Mouse (Mus musculus): ENCODE results near the gene Acsbg1.

The Acsbg1 gene

DNA sequence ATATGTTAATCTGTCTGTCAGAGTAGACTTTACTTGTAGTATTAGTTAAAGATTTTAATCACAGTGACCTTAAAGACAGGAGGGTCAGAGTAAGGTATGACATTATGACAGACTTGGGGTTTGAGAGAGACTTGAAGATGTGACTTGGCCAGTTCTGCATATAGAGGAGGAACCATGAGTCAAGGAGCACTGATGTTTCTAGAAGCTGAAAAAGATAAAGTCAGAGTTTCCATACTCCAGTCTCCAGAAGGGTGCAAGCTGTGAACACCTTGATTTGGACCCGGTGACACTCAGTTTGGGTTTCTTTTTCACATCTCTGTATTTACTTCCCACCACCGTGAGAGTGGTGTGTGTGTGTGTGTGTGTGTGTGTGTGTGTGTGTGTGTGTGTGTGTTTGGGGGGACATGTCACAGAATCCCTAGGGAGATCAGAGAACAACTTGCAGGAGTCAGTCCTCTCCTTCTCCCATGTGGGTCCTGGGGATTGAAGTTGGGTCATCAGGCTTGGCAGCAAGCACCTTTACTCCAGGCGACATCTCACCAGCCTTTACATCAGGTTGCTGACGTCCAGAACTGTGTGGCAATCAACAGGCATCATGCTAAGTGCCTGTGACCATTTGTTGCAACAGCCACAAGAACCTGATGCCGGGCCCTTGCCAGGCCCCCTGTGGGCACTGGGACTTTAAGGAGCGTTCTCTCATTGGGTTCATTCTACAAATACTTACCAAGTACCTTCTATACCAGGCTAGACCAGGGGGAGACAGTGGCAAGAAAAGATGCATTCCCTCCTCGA lies 22.3 kb upstream of the Acsbg1 start:
- ChIA-PET POLR2A (no interaction called here), CTCF (no interaction called here)

DNA sequence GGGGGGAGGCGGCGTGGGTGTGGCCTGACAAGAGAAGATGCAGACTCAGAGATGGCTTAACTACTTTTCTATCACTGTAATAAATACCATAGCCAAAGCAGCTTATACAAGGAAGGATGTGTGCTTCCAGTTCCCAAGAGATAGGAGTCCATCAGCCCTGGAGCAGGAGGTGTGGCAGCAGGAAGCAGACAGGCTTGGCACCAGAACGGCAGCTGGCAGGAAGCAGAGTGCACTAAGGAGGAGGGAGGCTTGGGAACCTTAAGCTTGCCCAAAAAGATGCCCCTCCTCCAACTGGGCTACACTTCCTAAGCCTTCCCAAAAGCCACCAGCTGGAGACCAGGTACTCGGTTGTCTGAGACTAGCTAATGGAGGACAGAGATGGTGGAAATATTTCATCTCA lies 21.2 kb upstream of the Acsbg1 start:
- POLR2A ChIA-PET, result no interaction called here
- CTCF ChIA-PET, result interaction anchor here in 1 of 4 experiments (0.9 kb wide), 1 partner anchor 56 kb away, joined by 3 read pairs; no protein-coding TSS in a partner anchor

DNA sequence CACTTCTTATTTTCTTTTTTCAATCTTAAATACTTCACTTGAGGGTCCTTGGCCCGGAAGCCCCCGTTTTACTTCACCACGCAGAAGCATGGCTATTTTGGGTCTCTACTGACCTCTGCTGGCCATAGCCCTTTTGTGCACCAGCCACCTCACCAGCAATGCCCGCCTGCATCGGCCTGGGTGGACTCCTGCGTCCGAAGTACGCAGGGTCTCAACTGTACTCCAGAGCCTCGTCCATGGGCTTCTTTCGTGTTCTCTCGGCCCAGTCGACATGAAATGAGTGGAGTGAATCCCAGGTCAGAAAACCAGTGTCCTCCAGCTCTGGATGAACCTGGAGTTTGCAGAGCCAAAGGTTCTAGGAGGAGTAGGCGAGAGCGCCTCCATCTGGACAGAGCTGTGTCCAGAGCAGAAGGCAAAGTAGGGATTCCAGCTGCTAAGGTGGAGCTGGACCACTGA lies 14.9 kb upstream of the Acsbg1 start:
- ChIA-PET CTCF (interaction anchor here (0.5 to 3.2 kb wide), 73 partner anchors 9 to 478 kb away, joined by 3 to 26 read pairs (median 4); partner anchors contain the start of genes Dnaja4 (in 2 of the 4), Wdr61 (in 2 of the 4), AY074887 (in 1 of the 4) and Hykk (in 1 of the 4)), POLR2A (interaction anchor here in 2 of 4 experiments (0.7 to 1.6 kb wide), 4 partner anchors 10 to 187 kb away, joined by 3 to 4 read pairs (median 3); partner anchors contain the start of gene Ireb2 (in 1 of the 2))

DNA sequence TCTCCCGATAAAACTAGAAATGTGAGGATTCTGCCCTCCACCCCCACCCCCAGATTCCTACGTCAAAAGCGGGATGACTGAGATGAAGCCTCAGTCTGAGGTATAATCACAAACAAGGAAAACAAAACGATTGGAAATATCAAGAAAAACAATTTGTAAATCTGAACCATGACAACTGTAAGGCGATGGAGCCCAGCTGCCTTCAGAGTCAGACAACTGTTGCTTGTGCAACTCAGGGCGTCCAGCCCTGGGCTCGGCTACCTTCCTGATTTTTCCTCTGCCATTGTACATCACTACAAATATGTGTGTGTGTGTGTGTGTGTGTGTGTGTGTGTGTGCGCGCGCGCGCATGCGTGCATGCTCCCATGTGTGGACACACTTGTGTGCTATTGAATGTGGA lies 12.2 kb upstream of the Acsbg1 start:
- CTCF ChIA-PET, result interaction anchor here in 3 of 4 experiments (0.6 to 1.0 kb wide), 3 partner anchors 60 to 293 kb away, joined by 3 to 4 read pairs (median 3); no protein-coding TSS in a partner anchor

DNA sequence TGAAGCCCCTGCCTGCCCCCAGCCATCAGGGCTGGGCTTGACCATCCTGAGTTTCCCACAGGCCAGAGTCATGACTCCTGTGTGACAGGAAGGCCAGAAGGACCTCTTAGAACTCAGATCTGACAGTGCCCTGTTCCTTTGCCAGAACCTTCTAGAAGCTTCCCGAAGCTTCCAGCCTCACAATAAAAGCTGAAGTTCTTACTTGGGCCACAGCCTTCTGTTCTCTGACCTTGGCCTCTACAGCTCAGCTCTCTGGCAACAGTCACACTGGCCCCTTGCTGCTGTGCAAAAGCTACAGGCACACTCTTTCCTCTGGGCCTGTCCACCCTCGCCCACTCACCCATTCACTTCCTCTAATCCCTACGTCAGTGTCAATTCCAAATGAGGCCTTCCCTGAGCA lies 10.3 kb upstream of the Acsbg1 start:
- POLR2A ChIA-PET, result interaction anchor here in 1 of 4 experiments (0.5 to 1.1 kb wide), 3 partner anchors 33 to 1104 kb away, joined by 3 to 5 read pairs (median 4); no protein-coding TSS in a partner anchor
- CTCF ChIA-PET, result interaction anchor here in 2 of 4 experiments (1.0 to 1.9 kb wide), 2 partner anchors 58 kb away, joined by 3 to 4 read pairs; no protein-coding TSS in a partner anchor

More for the DNA sequence above, 12.2 kb upstream of the Acsbg1 start:
- POLR2A ChIA-PET, result no interaction called here

DNA sequence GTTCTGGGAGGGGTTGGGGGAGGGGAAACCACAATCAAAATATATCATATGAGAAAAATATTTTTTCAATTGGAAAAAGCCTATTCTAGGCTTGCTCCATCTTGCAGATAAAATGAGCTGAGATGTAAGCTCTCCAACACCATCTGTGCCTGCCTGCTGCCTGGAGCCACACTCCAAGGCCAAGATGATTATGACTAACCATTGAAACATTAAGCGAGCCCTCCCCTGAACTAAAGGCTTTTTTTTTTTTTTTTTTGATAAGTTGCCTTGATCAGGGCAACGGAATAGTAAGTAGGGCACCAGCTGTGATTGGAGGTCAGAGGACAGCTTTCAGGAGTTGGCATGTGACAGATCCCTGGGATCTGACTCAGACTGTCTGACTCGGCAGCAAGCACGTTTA lies 6.8 kb upstream of the Acsbg1 start:
- CTCF ChIA-PET, result interaction anchor here in 2 of 4 experiments (0.6 to 2.1 kb wide), 3 partner anchors 8 to 1414 kb away, joined by 4 to 5 read pairs (median 5); no protein-coding TSS in a partner anchor

DNA sequence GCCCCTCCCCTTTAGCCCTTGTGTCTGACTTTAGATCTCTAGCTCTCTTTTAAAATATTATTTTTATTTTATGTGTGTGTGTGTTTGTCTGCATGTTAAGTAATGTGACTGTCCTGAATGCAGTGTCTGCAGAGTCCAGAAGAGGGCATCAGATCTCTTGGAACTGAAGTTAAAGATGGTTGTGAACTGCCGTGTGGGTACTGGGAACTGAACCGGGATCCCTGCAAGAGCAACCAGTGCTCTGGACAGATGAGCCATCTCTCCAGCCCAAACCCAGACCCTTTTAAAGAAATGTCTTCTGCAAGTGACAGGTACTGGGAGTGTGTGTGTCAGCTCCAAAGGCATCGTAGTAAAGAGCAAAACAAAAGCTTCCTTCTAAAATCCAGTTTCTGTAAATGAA lies 4.4 kb upstream of the Acsbg1 start:
- ChIA-PET POLR2A (interaction anchor here in 1 of 4 experiments (0.6 kb wide), 1 partner anchor 225 kb away, joined by 3 read pairs; no protein-coding TSS in a partner anchor), CTCF (interaction anchor here in 2 of 4 experiments (0.6 to 2.0 kb wide), 4 partner anchors 11 to 321 kb away, joined by 3 to 8 read pairs (median 4); no protein-coding TSS in a partner anchor)

More for the DNA sequence above, 6.8 kb upstream of the Acsbg1 start:
- POLR2A ChIA-PET, result no interaction called here

DNA sequence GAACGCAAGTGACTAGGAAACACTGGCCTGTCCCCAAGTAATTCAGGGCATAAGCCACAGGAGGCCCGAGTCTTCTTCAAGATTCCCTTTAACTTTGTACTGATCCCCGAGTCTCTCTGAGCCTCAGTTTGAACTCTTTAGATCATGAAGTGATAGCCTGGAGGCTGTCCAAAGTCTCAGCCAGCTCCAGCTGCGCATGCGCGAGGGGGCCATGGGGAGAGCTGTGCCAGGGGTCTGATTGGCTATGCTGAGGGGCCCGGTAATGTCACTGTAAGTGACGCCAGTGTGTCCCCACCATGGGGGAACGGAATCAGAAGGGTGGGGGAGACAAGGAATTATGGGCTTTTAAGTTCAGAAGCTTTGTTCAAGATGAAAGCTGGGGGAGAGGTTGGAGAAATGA lies 2.7 kb upstream of the Acsbg1 start:
- ChIA-PET CTCF (interaction anchor here in 3 of 4 experiments (0.6 to 2.0 kb wide), 6 partner anchors 12 to 470 kb away, joined by 3 to 8 read pairs (median 3); no protein-coding TSS in a partner anchor), POLR2A (interaction anchor here in 2 of 4 experiments (1.0 to 1.3 kb wide), 2 partner anchors 13 to 156 kb away, joined by 3 read pairs; no protein-coding TSS in a partner anchor)

DNA sequence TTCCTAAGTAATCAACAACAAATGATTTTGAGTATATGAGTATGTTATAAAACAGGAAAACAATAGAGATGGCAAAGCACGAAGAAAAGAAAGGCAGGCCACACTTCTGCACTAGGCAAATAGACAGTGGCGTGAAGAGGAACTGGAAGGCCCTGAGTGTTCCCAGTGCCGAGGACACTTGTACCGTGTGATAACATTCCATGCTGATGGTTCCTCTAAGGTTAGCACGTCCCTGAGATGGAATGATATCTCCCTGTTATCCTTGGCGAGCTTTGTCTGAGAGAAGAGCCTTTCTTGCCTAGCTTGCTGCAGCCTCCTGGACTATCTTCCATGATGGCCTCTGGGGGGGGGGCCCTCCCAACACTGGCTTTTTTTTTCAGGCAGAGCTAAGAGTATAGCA lies 2.9 kb downstream of the Acsbg1 start:
- CTCF ChIA-PET, result no interaction called here
- POLR2A ChIA-PET, result no interaction called here

DNA sequence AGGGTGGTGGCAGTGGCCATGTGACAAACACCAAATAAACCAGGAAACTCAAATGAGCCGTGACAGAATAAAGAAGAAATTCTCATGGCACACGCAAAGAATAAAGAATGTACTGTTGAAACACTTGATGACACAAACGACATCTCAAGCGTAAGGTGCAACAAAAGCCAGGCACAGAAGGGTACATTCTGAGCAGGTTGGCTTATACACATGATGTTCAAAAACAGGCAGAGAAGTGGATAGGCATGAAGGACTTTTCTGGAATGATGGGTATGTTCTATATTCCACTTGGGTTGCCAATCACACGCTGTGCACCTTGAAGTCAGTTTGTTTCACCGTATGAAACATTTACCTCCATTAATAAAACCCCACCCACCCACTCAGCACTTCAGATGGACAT lies 5.3 kb downstream of the Acsbg1 start:
- ChIA-PET POLR2A (no interaction called here), CTCF (no interaction called here)

DNA sequence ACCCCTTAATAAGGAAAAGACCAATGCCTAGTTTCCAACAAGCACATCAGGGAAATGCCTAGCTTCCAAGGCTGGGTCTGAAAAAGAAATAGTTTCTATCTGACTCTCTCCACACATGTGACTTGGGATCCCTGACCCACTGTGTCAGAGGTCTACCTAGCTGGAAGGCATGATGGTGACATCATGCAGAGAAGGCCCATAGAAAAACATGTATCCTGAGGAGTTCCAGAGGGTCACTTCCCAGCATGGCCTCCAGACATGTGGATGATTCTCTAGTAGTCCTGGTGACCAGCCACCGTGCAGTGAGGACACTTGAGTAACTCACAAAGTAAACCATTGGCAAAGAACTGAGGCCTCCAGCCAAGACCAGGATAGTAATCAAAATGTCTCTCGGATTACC lies 5.8 kb downstream of the Acsbg1 start:
- ChIA-PET POLR2A (no interaction called here), CTCF (no interaction called here)

DNA sequence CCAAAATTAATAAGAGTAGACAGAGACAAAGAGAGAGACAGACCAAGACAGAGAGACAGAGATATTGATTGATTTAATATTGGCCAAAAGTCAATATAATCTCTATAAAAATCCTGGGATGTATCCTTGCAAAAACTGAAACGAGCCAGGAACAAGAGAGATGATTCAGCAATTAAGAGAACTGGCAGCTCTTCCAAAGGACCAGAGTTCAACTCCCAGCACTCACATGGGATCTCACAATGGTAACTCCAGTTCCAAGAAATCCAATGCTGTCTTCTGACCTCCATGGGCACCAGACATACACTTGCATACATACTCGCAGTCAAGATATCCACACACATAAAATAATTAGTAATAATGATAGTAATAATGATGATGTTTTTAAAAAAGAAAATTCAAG lies 8.9 kb downstream of the Acsbg1 start:
- ChIA-PET POLR2A (no interaction called here), CTCF (interaction anchor here in 1 of 4 experiments (0.6 kb wide), 1 partner anchor 48 kb away, joined by 7 read pairs; no protein-coding TSS in a partner anchor)

DNA sequence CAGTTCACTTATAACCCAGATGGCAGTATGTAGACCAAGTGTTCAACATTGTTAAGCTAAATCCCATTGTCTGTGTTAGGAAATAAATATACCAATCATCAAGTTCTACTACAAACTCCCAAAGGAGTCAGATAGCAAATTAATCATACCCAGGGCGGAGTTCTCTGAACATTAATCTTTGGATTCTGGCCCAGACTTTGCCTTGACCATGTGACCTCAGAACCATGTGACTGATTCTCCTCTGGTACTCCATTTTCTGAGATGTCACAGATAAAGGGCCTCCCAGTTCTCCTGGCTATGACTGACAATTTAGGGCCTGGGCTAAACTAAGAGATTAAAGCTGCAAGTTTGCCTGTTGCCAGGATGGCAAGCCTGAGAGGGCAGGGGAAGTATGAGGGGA lies 12.3 kb downstream of the Acsbg1 start:
- ChIA-PET CTCF (interaction anchor here in 2 of 4 experiments (0.6 to 1.8 kb wide), 2 partner anchors 28 to 500 kb away, joined by 4 read pairs; no protein-coding TSS in a partner anchor), POLR2A (interaction anchor here in 1 of 4 experiments (1.6 kb wide), 1 partner anchor 30 kb away, joined by 3 read pairs; no protein-coding TSS in a partner anchor)

DNA sequence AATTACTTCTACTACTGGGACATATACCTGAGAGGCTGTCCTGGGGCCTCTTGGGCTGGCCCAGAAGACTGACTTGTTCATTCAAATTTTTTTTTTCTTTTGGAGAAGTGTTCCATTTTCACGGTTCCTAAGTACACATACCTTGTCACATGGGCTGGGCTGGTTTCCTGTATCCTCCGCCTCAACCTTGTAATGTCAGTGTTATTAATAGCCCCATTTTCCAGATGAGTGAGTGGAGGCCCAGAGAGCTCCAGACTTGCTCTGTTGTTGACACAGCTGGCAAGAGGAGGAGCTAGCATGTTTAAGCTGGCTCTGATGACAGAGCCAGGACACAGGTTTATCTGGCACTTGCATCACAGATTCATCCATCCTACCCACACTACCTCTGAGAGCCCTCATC lies 14.2 kb downstream of the Acsbg1 start:
- ChIA-PET POLR2A (interaction anchor here in 1 of 4 experiments (1.6 kb wide), 1 partner anchor 28 kb away, joined by 3 read pairs; no protein-coding TSS in a partner anchor), CTCF (interaction anchor here in 1 of 4 experiments (0.7 kb wide), 1 partner anchor 331 kb away, joined by 3 read pairs; no protein-coding TSS in a partner anchor)

DNA sequence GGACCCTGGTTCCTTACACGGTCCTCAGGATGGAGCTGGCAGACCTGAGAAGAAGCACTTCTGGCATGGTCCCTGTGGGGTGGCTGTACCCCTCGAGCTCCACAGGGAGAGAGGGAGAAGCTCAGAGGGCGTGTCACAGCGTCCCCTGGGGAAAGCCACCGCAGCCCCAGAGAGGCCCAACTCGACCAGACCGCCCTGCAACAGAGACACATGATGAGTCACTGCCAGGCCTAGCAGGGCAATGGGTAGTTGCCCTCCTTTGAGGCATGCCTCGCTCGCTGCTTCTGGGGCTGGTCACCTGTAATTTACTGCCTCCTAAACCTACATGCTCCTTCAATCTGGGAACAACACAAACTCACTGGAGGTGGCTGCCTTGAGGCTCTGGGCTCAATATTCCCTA lies 15.4 kb downstream of the Acsbg1 start:
- ChIA-PET CTCF (no interaction called here), POLR2A (interaction anchor here in 1 of 4 experiments (0.8 kb wide), 1 partner anchor 76 kb away, joined by 3 read pairs; no protein-coding TSS in a partner anchor)

DNA sequence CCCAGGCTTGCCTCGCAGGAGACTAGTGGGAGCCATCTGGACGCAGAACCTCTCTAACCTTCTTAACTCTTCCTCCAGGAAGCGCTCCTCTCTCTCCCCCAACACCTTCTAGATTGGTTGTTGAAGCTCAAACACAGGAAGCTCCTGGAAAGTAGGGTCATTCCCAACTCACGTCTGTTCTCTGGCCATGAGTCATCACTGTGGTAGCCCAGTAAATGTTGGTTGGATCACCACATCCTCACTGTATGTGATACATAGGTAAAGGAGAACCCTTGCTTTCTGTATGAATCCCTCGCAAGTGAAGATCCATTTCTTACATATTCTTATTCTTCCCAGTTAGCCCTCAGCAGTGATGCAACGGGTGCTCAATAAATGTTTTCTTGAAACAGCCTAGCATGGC lies 16.1 kb downstream of the Acsbg1 start:
- POLR2A ChIA-PET, result interaction anchor here in 1 of 4 experiments (0.6 kb wide), 1 partner anchor 159 kb away, joined by 5 read pairs; no protein-coding TSS in a partner anchor
- CTCF ChIA-PET, result no interaction called here

DNA sequence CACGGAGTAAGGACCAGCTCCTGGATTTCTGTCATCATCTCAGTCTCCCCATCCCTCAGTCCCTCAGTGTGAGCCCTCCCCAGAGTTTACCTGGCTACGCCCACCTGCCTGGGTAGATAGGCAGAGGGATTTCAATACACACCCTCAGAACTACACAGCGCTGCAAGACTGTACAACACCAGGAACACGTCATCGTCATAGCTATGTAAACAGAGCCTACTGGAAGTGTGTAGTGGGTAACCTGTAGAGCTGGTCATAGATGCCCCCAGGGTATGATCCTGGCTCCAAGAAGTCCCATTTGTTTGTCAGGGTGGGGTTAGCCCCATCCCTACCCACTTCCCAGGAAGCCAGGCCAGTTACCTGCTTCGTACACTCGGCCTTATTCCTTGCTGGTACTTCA lies 18.5 kb downstream of the Acsbg1 start:
- CTCF ChIA-PET, result no interaction called here

DNA sequence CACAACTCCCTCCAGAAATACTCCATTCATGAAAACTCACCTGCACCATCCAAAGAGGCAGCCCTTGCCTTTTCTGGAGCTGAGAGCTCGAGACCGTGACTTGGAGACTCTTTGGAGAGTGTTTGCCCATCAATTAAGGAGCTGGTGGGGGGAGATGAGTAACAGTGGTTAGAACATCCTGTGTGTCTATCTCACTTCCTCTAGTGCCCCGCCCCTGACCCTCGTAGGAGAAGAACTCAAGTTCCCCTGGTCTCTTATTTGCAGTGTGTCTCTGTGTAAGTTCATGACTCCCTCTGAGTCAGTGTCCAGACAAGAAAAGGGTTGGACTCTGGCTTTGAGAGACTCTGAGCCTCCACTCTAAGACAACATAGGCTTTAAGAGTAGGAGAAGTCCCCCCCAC lies 19.1 kb downstream of the Acsbg1 start:
- POLR2A ChIA-PET, result interaction anchor here in 1 of 4 experiments (0.7 kb wide), 1 partner anchor 16 kb away, joined by 3 read pairs; no protein-coding TSS in a partner anchor
- CTCF ChIA-PET, result no interaction called here

More for the DNA sequence above, 18.5 kb downstream of the Acsbg1 start:
- POLR2A ChIA-PET, result interaction anchor here in 1 of 4 experiments (0.7 kb wide), 1 partner anchor 17 kb away, joined by 3 read pairs; no protein-coding TSS in a partner anchor

DNA sequence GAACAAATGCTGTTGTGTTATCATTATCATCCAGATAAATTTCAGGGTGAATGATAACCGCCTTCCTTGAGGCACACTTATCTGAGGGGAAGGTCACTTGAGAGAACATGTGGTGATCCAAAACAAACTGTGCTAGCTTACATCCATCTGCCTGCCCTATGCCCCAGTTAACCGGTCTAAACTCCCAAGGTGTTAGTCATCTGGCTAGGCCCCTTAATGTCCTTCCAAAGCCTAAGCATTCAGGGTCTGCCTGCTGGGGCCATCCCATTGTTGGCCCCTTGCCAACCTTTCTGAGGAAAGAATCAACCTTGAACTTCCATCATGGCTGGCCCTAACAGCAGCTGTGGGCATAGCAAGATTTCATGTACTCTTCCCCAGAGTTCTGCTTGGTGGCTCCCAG lies 19.5 kb downstream of the Acsbg1 start:
- POLR2A ChIA-PET, result no interaction called here
- CTCF ChIA-PET, result no interaction called here

DNA sequence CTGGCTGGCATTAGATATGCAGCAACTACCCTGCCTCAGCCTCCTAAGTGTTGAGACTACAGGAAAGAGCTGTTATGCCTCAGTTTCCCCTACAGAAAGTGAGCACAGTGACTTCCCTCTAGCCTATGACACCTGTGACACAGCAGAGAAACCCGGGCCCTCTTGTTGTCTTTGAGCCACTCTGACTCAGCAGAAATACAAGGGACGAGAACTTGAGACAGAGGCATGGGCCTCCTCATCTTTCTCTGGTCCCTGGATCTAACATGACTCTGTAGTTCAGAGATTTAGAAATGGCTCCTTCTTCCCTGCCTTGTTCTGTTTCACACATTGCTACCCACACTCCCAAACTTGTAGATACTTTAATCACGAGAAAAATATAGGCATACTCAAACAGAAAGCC lies 20.1 kb downstream of the Acsbg1 start:
- POLR2A ChIA-PET, result no interaction called here
- CTCF ChIA-PET, result no interaction called here

All from embryonic stem cell, embryonic (primary cell).